Mouse (Mus musculus): ENCODE results near the gene Shisa2. TPM values are rescaled to one million over a fixed set of nuclear protein-coding genes. Genes with fewer than 3 reads are reported as not detected.
"Not testable (repeated sequence)": the region's sequence is repeated elsewhere in the genome, so short reads cannot be mapped to it uniquely, and the experiment has no call there.

Shisa2 gene
- polyA plus RNA-seq, 1 experiment from 2014 or later = 23.6 TPM

GRCm38 (mm10) chr14:59614149-59614548 is 11.0 kb upstream of the Shisa2 start:
- H3K4me1 ChIP-seq; H3K36me3 ChIP-seq; H3K27ac ChIP-seq; DNase-seq (ENCODE audit: low spot score); H3K27me3 ChIP-seq (ENCODE audit: insufficient read depth, poor library complexity, severe bottlenecking); H3K4me3 ChIP-seq; H3K9me3 ChIP-seq: not testable (repeated sequence)
- 75% methylated on average over 3 of the region's 3 CpGs for WGBS

GRCm38 (mm10) chr14:59616802-59617201 is 8.3 kb upstream of the Shisa2 start:
- 86% methylated on average over 7 of the region's 7 CpGs for WGBS
- no peak for DNase-seq (ENCODE audit: low spot score)
- H3K27me3 ChIP-seq (ENCODE audit: insufficient read depth, poor library complexity, severe bottlenecking) = 0 out of 2 replicates have a peak, but pooled peaks cover under 1% of the 10 kb centered on the region
- no peaks in the 10 kb centered on the region for H3K4me1 ChIP-seq
- no peaks in the 10 kb centered on the region for H3K36me3 ChIP-seq
- H3K9me3 ChIP-seq = no peaks in the 10 kb centered on the region
- H3K4me3 ChIP-seq = no peak overlapping the region
- H3K27ac ChIP-seq = no peak overlapping the region

- H3K4me1 ChIP-seq = peaks cover 32% of the 10 kb centered on the region
- H3K36me3 ChIP-seq = 0 out of 2 replicates have a peak, but pooled peaks cover 2% of the 10 kb centered on the region
- peak overlapping the region; percentile 73; the same call in 1 of the 2 replicates for H3K4me3 ChIP-seq
- peaks cover 3% of the 10 kb centered on the region; the same call in 1 of the 2 replicates for H3K27me3 ChIP-seq (ENCODE audit: insufficient read depth, poor library complexity, severe bottlenecking)
- no peak overlapping the region for H3K27ac ChIP-seq
- DNase-seq (ENCODE audit: low spot score) = peak; percentile 47
- H3K9me3 ChIP-seq = no peaks in the 10 kb centered on the region
- WGBS = 41% methylated on average over 9 of the region's 9 CpGs
Observed at GRCm38 (mm10) chr14:59624326-59624885, 702 bp upstream of the Shisa2 start.

- under 1% methylated on average over 51 of the region's 51 CpGs for WGBS
- H3K27me3 ChIP-seq (ENCODE audit: insufficient read depth, poor library complexity, severe bottlenecking) = peaks cover 3% of the 10 kb centered on the region; the same call in 1 of the 2 replicates
- peaks cover 12% of the 10 kb centered on the region for H3K36me3 ChIP-seq
- no peaks in the 10 kb centered on the region for H3K9me3 ChIP-seq
- DNase-seq (ENCODE audit: low spot score) = no peak
- H3K4me3 ChIP-seq = peak overlapping the region; percentile 73
- H3K4me1 ChIP-seq = peaks cover 37% of the 10 kb centered on the region
- H3K27ac ChIP-seq = peak overlapping the region; percentile 89
Observed at GRCm38 (mm10) chr14:59625806-59626364, 777 bp downstream of the Shisa2 start.

- Histone ChIP-seq H3K4me3 (peak overlapping the region; percentile 73), H3K36me3 (peaks cover 12% of the 10 kb centered on the region), H3K27ac (peak overlapping the region; percentile 89), H3K27me3 (ENCODE audit: insufficient read depth, poor library complexity, severe bottlenecking) (peaks cover 3% of the 10 kb centered on the region; the same call in 1 of the 2 replicates), H3K4me1 (peaks cover 37% of the 10 kb centered on the region), H3K9me3 (no peaks in the 10 kb centered on the region)
- WGBS = 26% methylated on average over 8 of the region's 8 CpGs
- no peak for DNase-seq (ENCODE audit: low spot score)
Observed at GRCm38 (mm10) chr14:59626711-59627110, 1.6 kb downstream of the Shisa2 start.

GRCm38 (mm10) chr14:59627142-59627680 is 2.1 kb downstream of the Shisa2 start:
- Histone ChIP-seq H3K27me3 (ENCODE audit: insufficient read depth, poor library complexity, severe bottlenecking) (no peaks in the 10 kb centered on the region; the same call in 1 of the 2 replicates), H3K4me3 (peak overlapping the region; percentile 73), H3K4me1 (peaks cover 37% of the 10 kb centered on the region), H3K9me3 (no peaks in the 10 kb centered on the region), H3K36me3 (peaks cover 12% of the 10 kb centered on the region), H3K27ac (0 out of 2 replicates have a peak overlapping the region, but pooled peaks have one; percentile 89)
- no peak for DNase-seq (ENCODE audit: low spot score)
- 38% methylated on average over 9 of the region's 9 CpGs for WGBS

GRCm38 (mm10) chr14:59627823-59628222 is 2.7 kb downstream of the Shisa2 start:
- Histone ChIP-seq H3K27me3 (ENCODE audit: insufficient read depth, poor library complexity, severe bottlenecking) (no peaks in the 10 kb centered on the region; the same call in 1 of the 2 replicates), H3K36me3 (peaks cover 12% of the 10 kb centered on the region), H3K4me1 (peaks cover 37% of the 10 kb centered on the region), H3K9me3 (no peaks in the 10 kb centered on the region), H3K4me3 (peak overlapping the region; percentile 73), H3K27ac (0 out of 2 replicates have a peak overlapping the region, but pooled peaks have one; percentile 36)
- DNase-seq (ENCODE audit: low spot score) = no peak
- whole genome bisulfite sequencing = 46% methylated on average over 7 of the region's 7 CpGs

GRCm38 (mm10) chr14:59629308-59629707 is 4.2 kb downstream of the Shisa2 start:
- Histone ChIP-seq H3K27ac (no peak overlapping the region), H3K36me3 (peaks cover 12% of the 10 kb centered on the region), H3K4me3 (no peak overlapping the region), H3K9me3 (no peaks in the 10 kb centered on the region), H3K27me3 (ENCODE audit: insufficient read depth, poor library complexity, severe bottlenecking) (no peaks in the 10 kb centered on the region; the same call in 1 of the 2 replicates), H3K4me1 (peaks cover 37% of the 10 kb centered on the region)
- DNase-seq (ENCODE audit: low spot score) = no peak
- WGBS = 87% methylated on average over 15 of the region's 15 CpGs

GRCm38 (mm10) chr14:59630096-59630495 is 5.0 kb downstream of the Shisa2 start:
- H3K36me3 ChIP-seq = peaks cover 12% of the 10 kb centered on the region
- peaks cover 33% of the 10 kb centered on the region for H3K4me1 ChIP-seq
- H3K4me3 ChIP-seq = no peak overlapping the region
- H3K9me3 ChIP-seq = no peaks in the 10 kb centered on the region
- no peak overlapping the region for H3K27ac ChIP-seq
- 88% methylated on average over 9 of the region's 9 CpGs for WGBS
- H3K27me3 ChIP-seq (ENCODE audit: insufficient read depth, poor library complexity, severe bottlenecking) = no peaks in the 10 kb centered on the region; the same call in 1 of the 2 replicates
- no peak for DNase-seq (ENCODE audit: low spot score)

GRCm38 (mm10) chr14:59632067-59632466 is 7.0 kb downstream of the Shisa2 start:
- H3K27ac ChIP-seq = no peak overlapping the region
- no peak for DNase-seq (ENCODE audit: low spot score)
- H3K36me3 ChIP-seq = peaks cover 12% of the 10 kb centered on the region
- peaks cover 15% of the 10 kb centered on the region; the same call in 1 of the 2 replicates for H3K4me1 ChIP-seq
- no peaks in the 10 kb centered on the region for H3K9me3 ChIP-seq
- H3K4me3 ChIP-seq = no peak overlapping the region
- H3K27me3 ChIP-seq (ENCODE audit: insufficient read depth, poor library complexity, severe bottlenecking) = no peaks in the 10 kb centered on the region
- 77% methylated on average over 6 of the region's 6 CpGs for WGBS

GRCm38 (mm10) chr14:59633295-59633898 is 8.3 kb downstream of the Shisa2 start:
- Histone ChIP-seq H3K27ac (no peak overlapping the region), H3K9me3 (no peaks in the 10 kb centered on the region), H3K27me3 (ENCODE audit: insufficient read depth, poor library complexity, severe bottlenecking) (no peaks in the 10 kb centered on the region), H3K36me3 (peaks cover 12% of the 10 kb centered on the region), H3K4me3 (no peak overlapping the region), H3K4me1 (0 out of 2 replicates have a peak, but pooled peaks cover 5% of the 10 kb centered on the region)
- 67% methylated on average over 5 of the region's 5 CpGs for WGBS
- no peak for DNase-seq (ENCODE audit: low spot score)

- Histone ChIP-seq H3K9me3 (no peaks in the 10 kb centered on the region), H3K27ac (no peak overlapping the region), H3K4me1 (peaks cover 8% of the 10 kb centered on the region; the same call in 1 of the 2 replicates), H3K27me3 (ENCODE audit: insufficient read depth, poor library complexity, severe bottlenecking) (no peaks in the 10 kb centered on the region), H3K4me3 (no peak overlapping the region), H3K36me3 (peaks cover 12% of the 10 kb centered on the region)
- 74% methylated on average over 9 of the region's 9 CpGs for WGBS
- DNase-seq (ENCODE audit: low spot score) = no peak
Observed at GRCm38 (mm10) chr14:59633988-59634387, 8.9 kb downstream of the Shisa2 start.

Measured in heart, embryonic 10.5 days (tissue).